Mouse (Mus musculus) liver, embryonic 14 days (tissue): ENCODE measurements around the gene Kcnmb2. TPM values are rescaled to one million over a fixed set of nuclear protein-coding genes. Genes with fewer than 3 reads are reported as not detected.

Experiments used
- polyA plus RNA-seq: library from polyadenylated mRNA; depleted of rRNA; stranded (reverse); fragments of >200 nt; gene quantifications from 2 replicates; pipeline ENCODE4 v1.2.3, GENCODE M21; 2012; rRNA removed

Gene Kcnmb2
- polyA plus RNA-seq = 0.08 TPM in 2 replicates

GRCm38 (mm10) chr3:31902504-31903330 lies at the start of gene Kcnmb2:
Gene Kcnmb2 (plus strand): TSS chr3:31902507.

